Mouse (Mus musculus): Measurements from ENCODE around the gene Aspg.

Aspg gene

GRCm38 (mm10) chr12:112130161-112130860 lies 23.8 kb downstream of the Aspg start:
- no peaks in the 10 kb centered on the region for H3K27me3 ChIP-seq (ENCODE audit: control insufficient read depth, insufficient read depth, low read length, poor library complexity, severe bottlenecking)
- DNase-seq (ENCODE audit: low read depth, low spot score): peak; percentile 59
- no peaks in the 10 kb centered on the region for H3K36me3 ChIP-seq (ENCODE audit: control insufficient read depth, insufficient read depth, low read length, poor library complexity, severe bottlenecking)

GRCm38 (mm10) chr12:112130957-112131356 lies 24.5 kb downstream of the Aspg start:
- DNase-seq (ENCODE audit: low read depth, low spot score): no peak
- H3K36me3 ChIP-seq (ENCODE audit: control insufficient read depth, insufficient read depth, low read length, poor library complexity, severe bottlenecking): no peaks in the 10 kb centered on the region
- no peaks in the 10 kb centered on the region for H3K27me3 ChIP-seq (ENCODE audit: control insufficient read depth, insufficient read depth, low read length, poor library complexity, severe bottlenecking)

GRCm38 (mm10) chr12:112140231-112140630 lies 33.8 kb downstream of the Aspg start:
- DNase-seq (ENCODE audit: low read depth, low spot score): peak; percentile 64
- Histone ChIP-seq H3K27me3 (ENCODE audit: control insufficient read depth, insufficient read depth, low read length, poor library complexity, severe bottlenecking) (no peaks in the 10 kb centered on the region), H3K36me3 (ENCODE audit: control insufficient read depth, insufficient read depth, low read length, poor library complexity, severe bottlenecking) (no peaks in the 10 kb centered on the region)

GRCm38 (mm10) chr12:112140745-112141144 lies 34.3 kb downstream of the Aspg start:
- DNase-seq (ENCODE audit: low read depth, low spot score): no peak
- Histone ChIP-seq H3K27me3 (ENCODE audit: control insufficient read depth, insufficient read depth, low read length, poor library complexity, severe bottlenecking) (no peaks in the 10 kb centered on the region), H3K36me3 (ENCODE audit: control insufficient read depth, insufficient read depth, low read length, poor library complexity, severe bottlenecking) (no peaks in the 10 kb centered on the region)

GRCm38 (mm10) chr12:112141300-112141699 lies 34.8 kb downstream of the Aspg start:
- Histone ChIP-seq H3K36me3 (ENCODE audit: control insufficient read depth, insufficient read depth, low read length, poor library complexity, severe bottlenecking) (no peaks in the 10 kb centered on the region), H3K27me3 (ENCODE audit: control insufficient read depth, insufficient read depth, low read length, poor library complexity, severe bottlenecking) (no peaks in the 10 kb centered on the region)
- peak; percentile 22 for DNase-seq (ENCODE audit: low read depth, low spot score)

- Histone ChIP-seq H3K36me3 (ENCODE audit: control insufficient read depth, insufficient read depth, low read length, poor library complexity, severe bottlenecking) (no peaks in the 10 kb centered on the region), H3K27me3 (ENCODE audit: control insufficient read depth, insufficient read depth, low read length, poor library complexity, severe bottlenecking) (0 out of 2 replicates have a peak, but pooled peaks cover 2% of the 10 kb centered on the region)
- DNase-seq (ENCODE audit: low read depth, low spot score): no peak
Measured at GRCm38 (mm10) chr12:112143116-112143832, 36.8 kb downstream of the Aspg start.

GRCm38 (mm10) chr12:112143833-112144201 lies 37.3 kb downstream of the Aspg start:
- no peaks in the 10 kb centered on the region for H3K36me3 ChIP-seq (ENCODE audit: control insufficient read depth, insufficient read depth, low read length, poor library complexity, severe bottlenecking)
- DNase-seq (ENCODE audit: low read depth, low spot score): no peak
- 0 out of 2 replicates have a peak, but pooled peaks cover 2% of the 10 kb centered on the region for H3K27me3 ChIP-seq (ENCODE audit: control insufficient read depth, insufficient read depth, low read length, poor library complexity, severe bottlenecking)

GRCm38 (mm10) chr12:112144377-112145115 lies 38.1 kb downstream of the Aspg start:
- Histone ChIP-seq H3K27me3 (ENCODE audit: control insufficient read depth, insufficient read depth, low read length, poor library complexity, severe bottlenecking) (0 out of 2 replicates have a peak, but pooled peaks cover 2% of the 10 kb centered on the region), H3K36me3 (ENCODE audit: control insufficient read depth, insufficient read depth, low read length, poor library complexity, severe bottlenecking) (no peaks in the 10 kb centered on the region)
- no peak for DNase-seq (ENCODE audit: low read depth, low spot score)

- Histone ChIP-seq H3K36me3 (ENCODE audit: control insufficient read depth, insufficient read depth, low read length, poor library complexity, severe bottlenecking) (no peaks in the 10 kb centered on the region), H3K27me3 (ENCODE audit: control insufficient read depth, insufficient read depth, low read length, poor library complexity, severe bottlenecking) (0 out of 2 replicates have a peak, but pooled peaks cover 2% of the 10 kb centered on the region)
- peak; percentile 74 for DNase-seq (ENCODE audit: low read depth, low spot score)
Measured at GRCm38 (mm10) chr12:112145211-112145874, 38.9 kb downstream of the Aspg start.

GRCm38 (mm10) chr12:112145875-112146651 lies 39.6 kb downstream of the Aspg start, which contains the start of gene Kif26a:
Kif26a (plus strand) TSS chr12:112146208.
- Histone ChIP-seq H3K36me3 (ENCODE audit: control insufficient read depth, insufficient read depth, low read length, poor library complexity, severe bottlenecking) (no peaks in the 10 kb centered on the region), H3K27me3 (ENCODE audit: control insufficient read depth, insufficient read depth, low read length, poor library complexity, severe bottlenecking) (0 out of 2 replicates have a peak, but pooled peaks cover 2% of the 10 kb centered on the region)
- peak; percentile 61 for DNase-seq (ENCODE audit: low read depth, low spot score)

GRCm38 (mm10) chr12:112147365-112147764 lies 40.9 kb downstream of the Aspg start:
- Histone ChIP-seq H3K36me3 (ENCODE audit: control insufficient read depth, insufficient read depth, low read length, poor library complexity, severe bottlenecking) (no peaks in the 10 kb centered on the region), H3K27me3 (ENCODE audit: control insufficient read depth, insufficient read depth, low read length, poor library complexity, severe bottlenecking) (0 out of 2 replicates have a peak, but pooled peaks cover 2% of the 10 kb centered on the region)
- no peak for DNase-seq (ENCODE audit: low read depth, low spot score)

- no peak for DNase-seq (ENCODE audit: low read depth, low spot score)
- Histone ChIP-seq H3K36me3 (ENCODE audit: control insufficient read depth, insufficient read depth, low read length, poor library complexity, severe bottlenecking) (no peaks in the 10 kb centered on the region), H3K27me3 (ENCODE audit: control insufficient read depth, insufficient read depth, low read length, poor library complexity, severe bottlenecking) (0 out of 2 replicates have a peak, but pooled peaks cover 2% of the 10 kb centered on the region)
Measured at GRCm38 (mm10) chr12:112150011-112150410, 43.5 kb downstream of the Aspg start.

- Histone ChIP-seq H3K27me3 (ENCODE audit: control insufficient read depth, insufficient read depth, low read length, poor library complexity, severe bottlenecking) (0 out of 2 replicates have a peak, but pooled peaks cover 2% of the 10 kb centered on the region), H3K36me3 (ENCODE audit: control insufficient read depth, insufficient read depth, low read length, poor library complexity, severe bottlenecking) (no peaks in the 10 kb centered on the region)
- DNase-seq (ENCODE audit: low read depth, low spot score): no peak
Measured at GRCm38 (mm10) chr12:112151244-112151979, 44.9 kb downstream of the Aspg start.
